Mouse (Mus musculus) spleen, postnatal 36 days (tissue): ENCODE measurements around the gene Nrg4.
A peak's percentile ranks its signal among the peaks of the same experiment; 100 is the strongest.

Experiments used
- DNase-seq, 2 experiments: peaks; one replicate each; pipeline ENCODE4 v3.0.0; 2022; ENCODE audit warnings: low spot score in 2 of 2, mixed read lengths in 1 of 2

Nrg4 gene

GRCm38 (mm10) chr9:55326515-55327233 lies at the start of gene Nrg4, which contains the start of gene Tmem266:
Nrg4 (minus strand) TSS chr9:55326844.
Tmem266 (plus strand) TSS chr9:55326913.
- DNase-seq = peak; percentile 36 to 45

- no peak for DNase-seq
These were observed 45.3 kb upstream of the Nrg4 start for GRCm38 (mm10) chr9:55371908-55372307.

- no peak for DNase-seq
These were observed 41.4 kb upstream of the Nrg4 start for GRCm38 (mm10) chr9:55368011-55368410.

DNA sequence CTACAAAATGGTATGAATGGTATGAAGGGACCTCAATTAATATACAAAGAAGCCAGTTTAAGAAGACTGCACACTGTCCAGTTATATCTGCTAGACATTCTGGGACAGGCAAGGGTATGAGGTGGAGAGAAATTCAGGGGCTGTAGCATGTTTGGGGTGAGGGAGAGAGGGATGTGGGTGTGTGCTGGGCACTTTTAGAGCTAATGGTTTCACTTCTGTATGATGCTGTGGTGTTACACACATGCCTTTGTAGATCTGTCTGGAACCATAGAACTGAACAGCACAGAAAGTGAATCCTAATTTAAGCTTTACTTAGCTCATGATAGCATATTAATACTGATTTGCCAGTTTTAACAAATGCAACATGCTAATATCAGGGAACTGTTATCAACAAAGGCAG lies 37.1 kb upstream of the Nrg4 start:
- DNase-seq = no peak

DNA sequence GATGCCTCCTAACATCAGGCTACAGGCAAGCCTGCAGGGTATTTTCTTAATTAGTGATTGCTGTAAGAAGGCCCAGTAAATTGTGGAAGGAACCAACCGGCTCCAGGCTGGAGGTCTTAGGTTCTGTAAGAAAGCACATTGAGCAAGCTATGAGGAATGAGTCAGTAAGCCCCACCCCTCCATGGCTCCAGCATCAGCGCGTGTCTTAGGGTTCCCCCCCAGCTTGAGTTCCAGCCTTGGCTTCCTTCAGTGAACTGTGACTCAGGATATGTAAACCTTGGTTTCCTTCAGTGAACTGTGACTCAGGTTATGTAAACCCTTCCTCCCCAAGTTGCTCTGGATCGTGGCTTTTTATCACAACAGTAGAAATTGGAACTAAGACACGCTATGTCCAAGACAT lies 35.3 kb upstream of the Nrg4 start:
- DNase-seq = no peak

DNA sequence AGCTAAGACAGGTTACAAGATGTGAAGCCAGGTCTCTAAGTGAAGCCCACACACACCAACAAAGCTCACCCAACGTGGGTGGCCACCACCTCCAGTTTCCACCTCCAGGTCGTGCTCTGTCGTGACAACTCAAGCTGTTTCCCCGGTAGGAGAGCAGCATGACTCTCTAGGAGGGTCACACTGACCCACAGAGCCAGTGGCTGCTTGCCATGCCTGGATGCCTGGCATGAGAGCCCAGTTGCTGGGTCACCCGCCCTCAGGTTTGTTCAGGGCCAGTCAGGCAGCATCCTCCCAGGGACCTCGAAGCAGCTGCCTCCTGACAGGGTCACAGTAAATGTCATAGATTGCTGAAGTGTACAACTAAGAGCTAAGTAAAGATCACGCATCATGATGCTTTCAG lies 34.2 kb upstream of the Nrg4 start:
- DNase-seq = no peak

GRCm38 (mm10) chr9:55360372-55360771 lies 33.7 kb upstream of the Nrg4 start:
- no peak for DNase-seq

DNA sequence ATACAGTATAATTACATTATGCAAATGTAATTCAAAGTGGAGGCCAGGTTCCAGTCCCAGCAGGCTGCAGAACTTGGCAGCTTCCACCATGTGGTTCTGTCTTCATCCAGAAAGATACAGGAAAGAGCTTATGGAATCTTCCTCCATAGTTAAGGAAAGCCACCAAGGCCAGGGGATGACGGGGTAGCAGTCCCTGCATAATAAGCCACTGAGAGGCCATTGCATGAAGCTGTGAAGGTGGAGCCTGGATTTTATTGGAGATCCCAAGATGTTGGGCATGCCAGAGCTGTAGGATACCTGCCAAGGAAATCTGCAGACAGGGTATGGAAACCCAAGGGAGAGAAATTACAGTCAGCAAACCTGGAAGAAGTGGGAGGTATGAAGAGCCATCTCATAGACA lies 30.5 kb upstream of the Nrg4 start:
- DNase-seq = no peak

- no peak for DNase-seq
These were observed 28.7 kb upstream of the Nrg4 start for GRCm38 (mm10) chr9:55355270-55355834.

DNA sequence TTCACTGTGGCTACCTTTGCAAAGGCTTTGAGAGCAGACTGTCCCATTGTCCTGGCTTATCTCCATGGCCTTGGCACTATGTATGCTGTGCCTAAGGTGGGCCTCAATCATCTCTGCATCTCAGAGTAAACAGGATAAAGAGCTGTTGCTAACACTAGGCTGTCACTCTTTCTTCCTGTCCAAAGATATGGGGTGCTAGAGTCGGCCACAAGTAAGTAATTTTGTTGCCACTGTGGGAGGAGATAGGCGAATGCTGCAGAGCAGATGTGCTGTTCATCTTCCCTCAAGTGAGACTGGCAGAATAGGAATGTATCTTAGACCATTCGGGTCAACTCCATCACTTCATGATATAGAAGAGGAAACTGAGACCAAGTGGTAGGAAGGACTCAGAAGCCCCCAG lies 28.0 kb upstream of the Nrg4 start:
- DNase-seq = no peak

GRCm38 (mm10) chr9:55348664-55349063 lies 22.0 kb upstream of the Nrg4 start:
- DNase-seq = no peak

DNA sequence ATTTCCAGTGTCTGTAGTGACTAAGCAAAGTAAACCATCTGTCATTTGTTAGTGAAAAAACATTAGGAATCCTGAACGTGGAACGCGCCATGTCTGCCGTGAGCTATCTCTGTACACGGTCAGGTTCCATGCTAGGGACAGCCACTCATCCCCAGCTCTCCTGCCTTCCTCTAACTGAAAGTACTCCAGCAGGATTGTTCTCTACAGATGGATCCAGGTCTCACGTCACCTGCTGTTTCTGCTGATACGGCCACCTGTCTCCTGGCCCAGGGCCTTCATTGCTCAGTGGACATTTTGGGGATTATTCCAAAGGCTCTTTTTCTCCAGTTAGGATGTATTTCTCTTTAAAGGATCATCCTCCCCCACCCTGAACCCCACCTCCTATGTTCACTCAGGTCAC lies 18.7 kb upstream of the Nrg4 start:
- DNase-seq = no peak

DNA sequence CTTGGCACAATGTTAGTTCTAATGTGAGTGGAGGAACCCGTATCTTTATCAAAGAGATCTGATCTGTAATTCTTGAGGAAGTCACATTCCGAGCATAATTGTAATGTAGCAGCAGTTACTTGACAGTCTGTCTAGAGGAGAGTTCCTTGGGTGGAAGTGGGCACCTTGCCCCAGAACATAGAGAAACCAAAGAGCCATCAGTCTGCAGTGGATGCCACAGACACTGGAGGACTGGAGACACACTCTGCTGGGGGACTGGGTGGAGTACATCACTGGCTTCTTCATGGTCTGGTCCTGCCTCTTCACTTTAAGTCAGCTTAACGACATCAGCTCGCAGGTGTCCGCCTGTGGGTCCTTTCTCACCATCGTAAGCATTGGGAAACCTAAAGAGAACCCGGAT lies 17.5 kb upstream of the Nrg4 start:
- no peak for DNase-seq

GRCm38 (mm10) chr9:55332949-55333348 lies 6.3 kb upstream of the Nrg4 start:
- no peak for DNase-seq

GRCm38 (mm10) chr9:55332476-55332875 lies 5.8 kb upstream of the Nrg4 start:
- DNase-seq = no peak

GRCm38 (mm10) chr9:55329401-55329800 lies 2.8 kb upstream of the Nrg4 start:
- no peak for DNase-seq

- no peak for DNase-seq
These were observed 1.7 kb upstream of the Nrg4 start for GRCm38 (mm10) chr9:55328151-55328918.

- DNase-seq = peak; percentile 43 to 56
These were observed 581 bp upstream of the Nrg4 start for GRCm38 (mm10) chr9:55327234-55327615.

DNA sequence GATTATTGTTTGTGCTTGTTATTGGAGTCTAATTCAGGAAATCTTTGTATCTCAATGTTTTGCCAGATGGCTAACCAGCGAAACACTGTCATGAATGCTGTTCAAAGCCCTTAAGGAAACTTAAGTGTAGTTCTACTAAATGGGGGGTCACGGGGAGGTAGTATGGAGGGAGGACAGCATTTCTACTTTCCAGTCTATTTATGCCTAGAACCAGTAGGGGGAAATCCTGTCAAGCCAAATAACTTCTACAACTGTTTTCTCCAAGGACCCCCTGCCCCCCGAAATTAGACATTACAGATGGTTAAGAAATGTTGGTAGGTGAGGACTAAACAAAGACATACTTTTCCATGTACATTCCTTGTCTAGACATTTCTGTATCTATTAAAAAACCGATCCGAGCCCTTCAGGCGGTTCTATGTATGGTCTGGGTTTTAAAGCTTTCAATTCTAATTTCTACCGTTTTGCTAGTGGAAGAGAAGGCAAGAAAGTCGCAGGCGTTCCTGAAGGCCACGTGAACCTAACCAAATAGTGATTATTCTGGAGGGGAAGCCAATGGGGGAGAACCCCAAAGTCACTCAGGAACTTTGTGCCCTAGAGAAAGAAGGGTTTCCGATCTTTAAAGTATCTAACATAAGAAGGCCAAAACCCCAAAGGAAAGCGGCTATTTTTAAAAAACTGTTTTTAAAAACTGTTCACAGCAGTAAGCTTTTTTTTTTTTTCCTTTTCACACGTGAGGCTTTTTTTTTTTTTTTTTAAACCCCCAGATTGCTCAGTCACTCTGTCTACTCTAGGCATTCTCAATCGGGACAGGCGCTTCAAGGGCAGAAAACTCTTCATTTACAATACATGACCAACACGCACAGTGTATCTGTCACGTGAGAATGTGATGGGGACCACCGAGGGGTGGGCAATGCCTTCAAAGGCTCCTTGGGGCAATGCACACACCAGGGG lies 805 bp downstream of the Nrg4 start:
- no peak for DNase-seq

DNA sequence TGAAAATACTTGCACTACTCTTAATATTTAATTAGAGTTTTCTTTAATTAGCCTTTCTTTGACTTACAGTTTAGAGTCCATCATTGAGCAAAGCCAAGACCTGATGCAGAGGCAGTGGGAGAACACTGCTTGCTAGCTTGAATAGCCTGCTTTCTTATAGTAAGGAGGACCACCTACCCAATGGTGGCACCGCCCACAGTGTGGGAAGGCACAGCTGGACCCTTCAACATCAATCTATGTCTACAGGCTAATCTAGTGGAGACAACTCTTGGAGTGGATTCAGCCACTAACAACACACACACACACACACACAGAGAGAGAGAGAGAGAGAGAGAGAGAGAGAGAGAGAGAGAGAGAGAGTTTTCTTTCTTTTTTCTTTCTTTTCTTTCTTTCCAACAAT lies 1.6 kb downstream of the Nrg4 start:
- DNase-seq = no peak

DNA sequence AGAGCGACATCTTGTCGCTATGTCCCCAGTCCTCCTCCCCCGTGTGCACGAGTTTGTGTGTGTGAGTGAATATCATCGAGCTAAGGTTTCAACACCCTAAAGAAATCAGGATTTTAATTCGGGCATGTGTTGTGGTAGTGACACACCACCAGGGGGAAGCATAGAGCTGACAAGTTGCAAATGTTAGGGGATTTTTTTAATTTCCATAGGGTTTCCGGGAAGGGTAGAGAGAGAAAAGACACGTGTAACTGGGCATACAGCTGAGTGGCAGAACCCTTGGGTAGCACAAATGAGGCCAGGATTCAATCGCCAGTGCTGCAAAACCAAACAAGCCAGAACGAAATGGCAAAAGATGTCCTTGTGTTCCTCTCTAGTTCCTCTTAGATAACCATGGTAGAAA lies 2.1 kb downstream of the Nrg4 start:
- DNase-seq = no peak

GRCm38 (mm10) chr9:55324085-55324484 lies 2.6 kb downstream of the Nrg4 start:
- DNase-seq = no peak
